Mouse (Mus musculus) G1E (cell line): ENCODE measurements around the gene Xntrpc.
"Not testable (repeated sequence)": the region's sequence is repeated elsewhere in the genome, so short reads cannot be mapped to it uniquely, and the experiment has no call there.

Experiments
- CTCF ChIP-seq: IDR thresholded peaks from 2 replicates; pipeline ENCODE4 v1.5.1; 2012; ENCODE audit warnings: low read depth, low read length, inconsistent platforms, mixed read lengths
- GATA1 ChIP-seq: IDR thresholded peaks from 2 replicates; pipeline ENCODE4 v1.6.1; 2012; ENCODE audit warnings: borderline replicate concordance, low read length, inconsistent platforms, mixed read lengths

DNA sequence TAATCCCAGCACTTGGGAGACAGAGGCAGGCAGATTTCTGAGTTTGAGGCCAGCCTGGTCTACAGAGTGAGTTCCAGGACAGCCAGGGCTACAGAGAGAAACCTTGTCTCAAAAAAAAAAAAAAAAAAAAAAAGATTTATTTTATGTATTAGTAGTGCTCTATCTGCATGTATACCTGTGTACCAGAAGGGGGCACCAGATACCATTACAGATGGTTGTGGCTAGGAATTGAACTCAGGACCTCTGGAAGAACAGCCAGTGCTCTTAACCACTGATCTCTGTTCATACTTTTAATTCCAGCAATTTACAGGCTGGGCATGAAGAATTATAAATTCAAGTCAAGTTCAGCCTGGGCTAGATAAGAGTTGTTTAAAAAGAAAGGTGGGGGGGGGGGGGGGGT is 17.0 kb upstream of the Xntrpc start:
- not testable (repeated sequence) for TF ChIP-seq GATA1, CTCF
